Mouse (Mus musculus) gastrocnemius, postnatal 36 days (tissue): Measurements from ENCODE around the gene Psmc3ip. TPM values are rescaled to one million over a fixed set of nuclear protein-coding genes. Genes with fewer than 3 reads are reported as not detected.

ENCODE experiments used
- DNase-seq, 2 experiments: peaks; one replicate each; pipeline ENCODE4 v3.0.0; 2022
- intact Hi-C: fragments of 180-260 bp; cut with DNase I; formaldehyde crosslinking; loops from one replicate; pipeline ENCODE4 v1.15.1; 2025
- total RNA-seq, 2 experiments: library from RNA; stranded (reverse); gene quantifications; 2 replicates each; pipeline ENCODE4 v1.2.3; 2021

Gene Psmc3ip
- total RNA-seq, 2 experiments from 2014 or later: 1.6 to 2.1 TPM

- DNase-seq: peak; percentile 74 to 76
- intact Hi-C loops: no loop called here
Observed at GRCm38 (mm10) chr11:101082208-101083082, 12.8 kb downstream of the Psmc3ip start, which contains the start of gene Coasy. Coasy (plus strand) TSS chr11:101082565.

GRCm38 (mm10) chr11:101081659-101082058 lies 13.6 kb downstream of the Psmc3ip start:
- intact Hi-C loops: no loop called here
- no peak for DNase-seq

DNA sequence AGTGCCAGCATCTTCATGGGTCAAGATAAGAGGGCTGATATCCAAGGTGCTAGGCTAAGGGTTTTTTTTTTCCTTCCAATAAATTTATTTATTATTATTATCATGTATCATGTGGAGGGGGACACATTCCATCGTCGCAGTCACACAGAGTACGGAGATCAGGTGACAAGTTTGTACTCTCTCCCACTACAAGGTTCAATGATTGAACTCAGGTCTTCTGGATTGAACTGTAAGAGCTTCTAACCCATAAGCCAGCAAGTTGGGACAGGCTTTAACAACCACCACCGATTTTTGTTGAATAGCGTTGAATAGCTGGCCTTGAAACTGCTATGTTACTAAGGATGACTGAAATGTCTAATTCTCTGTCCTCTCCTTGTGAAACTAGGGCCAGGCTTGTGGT lies 14.8 kb downstream of the Psmc3ip start:
- intact Hi-C loops: no loop called here
- no peak for DNase-seq

DNA sequence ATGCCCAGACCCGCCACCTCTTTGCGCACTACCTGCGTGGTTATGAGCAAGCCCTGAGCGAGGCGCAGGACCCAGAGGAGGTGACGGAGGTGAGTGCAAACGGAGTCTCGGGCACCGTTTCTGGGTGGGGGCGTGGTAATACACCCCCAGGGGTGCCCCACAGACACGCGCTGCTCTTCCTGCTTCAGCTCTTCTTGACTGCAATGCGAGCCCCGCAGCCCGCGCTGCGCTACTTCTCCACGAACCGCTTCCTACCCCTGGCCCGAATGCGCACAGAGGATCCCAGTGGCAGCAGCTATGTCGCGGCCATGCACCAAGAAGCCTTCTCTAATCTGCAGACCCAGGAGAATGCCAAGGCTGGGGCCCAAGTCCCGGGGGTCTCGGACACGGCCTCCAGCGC lies 15.5 kb downstream of the Psmc3ip start:
- DNase-seq: no peak
- intact Hi-C loops: loop anchor here (5.0 kb wide), 1 partner anchor 322 kb away; the partner anchor contains the start of gene Kcnh4

DNA sequence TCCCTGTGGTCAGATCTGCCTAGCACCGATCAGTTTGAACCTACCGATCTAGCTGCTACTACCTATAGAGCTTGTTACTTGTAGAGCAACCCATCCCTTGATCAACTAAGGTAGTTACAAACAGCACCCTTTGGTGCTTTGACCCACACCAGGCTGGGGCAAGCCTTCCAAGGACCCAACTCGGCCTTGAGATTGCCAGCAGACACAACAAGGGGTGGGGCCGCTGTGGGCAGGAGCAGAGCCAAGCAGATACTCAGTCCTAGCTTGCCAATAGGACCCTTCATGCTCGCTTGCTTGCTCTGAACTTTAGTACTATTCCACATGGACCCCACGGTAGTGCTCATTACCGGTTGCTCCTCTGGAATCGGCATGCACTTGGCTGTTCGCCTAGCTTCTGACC lies 17.1 kb downstream of the Psmc3ip start, which contains the start of gene Hsd17b1:
TSS of gene Hsd17b1 (plus strand) at position 291 of the 400 bp plus-strand sequence.
- no peak for DNase-seq
- intact Hi-C loops: loop anchor here (5.0 kb wide), 1 partner anchor 321 kb away; the partner anchor contains the start of gene Kcnh4

DNA sequence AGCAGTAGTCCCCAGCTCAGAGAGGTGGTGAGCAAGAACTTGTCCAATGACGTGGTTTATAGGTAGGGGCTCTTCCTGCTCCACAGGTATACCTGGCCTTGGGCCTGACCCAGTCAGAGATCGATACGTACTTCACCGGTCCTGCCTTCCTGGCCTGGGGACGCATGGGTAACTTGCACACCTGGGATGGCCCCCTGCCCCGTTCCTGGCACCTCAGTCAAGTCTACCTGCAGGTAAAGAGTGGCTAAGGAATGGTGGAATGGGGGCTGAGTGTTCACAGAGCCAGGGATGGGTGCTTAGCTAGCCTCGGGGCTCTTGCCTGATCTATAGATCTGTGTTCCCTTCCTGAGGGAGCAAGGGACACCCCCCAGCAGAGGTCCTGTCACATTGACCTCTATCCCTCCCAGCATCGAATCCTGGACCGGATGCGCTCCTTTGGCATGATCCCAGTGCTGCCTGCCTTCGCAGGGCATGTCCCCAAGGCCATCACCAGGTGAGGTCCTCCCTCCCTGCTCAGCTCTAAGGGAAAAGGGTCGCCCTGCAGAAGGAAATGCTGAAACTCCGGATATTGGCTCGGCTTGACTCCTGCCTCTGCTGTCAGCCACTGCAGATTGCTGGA lies 23.3 kb downstream of the Psmc3ip start:
- intact Hi-C loops: no loop called here
- no peak for DNase-seq

- DNase-seq: no peak
- intact Hi-C loops: no loop called here
Observed at GRCm38 (mm10) chr11:101070987-101071386, 24.2 kb downstream of the Psmc3ip start.

DNA sequence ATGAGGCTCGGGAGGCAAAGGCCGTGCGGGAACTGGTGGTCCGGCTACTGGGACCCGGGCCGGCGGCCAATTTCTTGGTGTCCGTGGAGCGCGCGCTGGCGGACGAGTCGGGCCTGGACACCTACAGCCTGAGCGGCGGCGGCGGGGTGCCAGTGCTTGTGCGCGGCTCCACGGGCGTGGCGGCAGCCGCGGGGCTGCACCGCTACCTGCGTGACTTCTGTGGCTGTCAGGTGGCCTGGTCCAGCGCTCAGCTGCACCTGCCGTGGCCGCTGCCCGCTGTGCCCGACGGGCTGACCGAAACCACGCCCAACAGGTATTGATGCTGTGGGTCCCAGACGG lies 25.1 kb downstream of the Psmc3ip start:
- intact Hi-C loops: no loop called here
- DNase-seq: no peak

DNA sequence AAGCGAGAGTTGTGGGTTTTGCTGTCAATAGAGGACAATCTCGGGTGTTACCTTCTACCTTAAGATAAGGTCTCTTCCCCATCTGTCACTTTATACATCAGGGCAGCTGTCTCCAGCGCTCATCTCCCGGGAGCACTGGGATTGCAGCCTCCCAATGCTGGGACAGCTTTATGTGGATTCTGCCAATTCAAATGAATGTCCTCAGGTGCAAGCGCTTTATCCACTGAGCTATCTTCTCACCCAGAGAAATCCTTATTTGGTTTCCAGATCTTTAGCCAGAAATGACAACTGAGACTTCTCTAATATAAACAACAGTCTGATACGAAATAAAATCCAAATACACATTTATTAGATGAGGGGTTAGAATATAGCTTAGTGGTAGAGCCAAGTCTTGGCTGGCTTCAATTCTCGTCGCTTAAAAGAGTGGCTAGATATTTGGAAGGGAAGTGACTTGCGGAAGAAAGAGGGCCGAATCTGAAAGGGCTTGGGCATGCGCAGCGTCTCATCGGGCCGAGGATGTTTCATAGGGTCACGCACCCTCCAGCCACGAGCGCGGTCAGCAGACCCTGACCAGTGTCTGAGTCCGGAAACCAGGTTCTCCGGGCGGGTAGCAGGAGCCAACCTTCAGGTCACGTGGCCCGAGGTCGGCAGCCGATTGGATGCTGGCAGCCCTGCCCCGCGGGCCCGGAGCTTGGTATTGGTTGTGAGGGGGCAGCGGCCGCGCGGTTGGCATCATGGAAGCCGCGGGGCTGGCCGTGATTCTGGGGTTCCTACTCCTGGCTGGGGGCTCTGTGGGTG lies 25.6 kb downstream of the Psmc3ip start, which contains the start of gene Naglu:
TSS of gene Naglu (plus strand) at position 622 of the 798 bp plus-strand sequence.
- intact Hi-C loops: loop anchor here (10.0 kb wide), 1 partner anchor 325 kb away; no protein-coding TSS in a partner anchor
- DNase-seq: peak; percentile 92 to 96

- intact Hi-C loops: loop anchor here (1.0 to 10.0 kb wide), 3 partner anchors 83 to 322 kb away; no protein-coding TSS in a partner anchor
- peak; percentile 71 to 76 for DNase-seq
Observed at GRCm38 (mm10) chr11:101066549-101067412, 28.5 kb downstream of the Psmc3ip start.

GRCm38 (mm10) chr11:101065002-101065401 lies 30.2 kb downstream of the Psmc3ip start:
- no peak for DNase-seq
- intact Hi-C loops: loop anchor here (10.0 kb wide), 1 partner anchor 320 kb away; no protein-coding TSS in a partner anchor

- no peak for DNase-seq
Observed at GRCm38 (mm10) chr11:101064462-101064861, 30.8 kb downstream of the Psmc3ip start.

DNA sequence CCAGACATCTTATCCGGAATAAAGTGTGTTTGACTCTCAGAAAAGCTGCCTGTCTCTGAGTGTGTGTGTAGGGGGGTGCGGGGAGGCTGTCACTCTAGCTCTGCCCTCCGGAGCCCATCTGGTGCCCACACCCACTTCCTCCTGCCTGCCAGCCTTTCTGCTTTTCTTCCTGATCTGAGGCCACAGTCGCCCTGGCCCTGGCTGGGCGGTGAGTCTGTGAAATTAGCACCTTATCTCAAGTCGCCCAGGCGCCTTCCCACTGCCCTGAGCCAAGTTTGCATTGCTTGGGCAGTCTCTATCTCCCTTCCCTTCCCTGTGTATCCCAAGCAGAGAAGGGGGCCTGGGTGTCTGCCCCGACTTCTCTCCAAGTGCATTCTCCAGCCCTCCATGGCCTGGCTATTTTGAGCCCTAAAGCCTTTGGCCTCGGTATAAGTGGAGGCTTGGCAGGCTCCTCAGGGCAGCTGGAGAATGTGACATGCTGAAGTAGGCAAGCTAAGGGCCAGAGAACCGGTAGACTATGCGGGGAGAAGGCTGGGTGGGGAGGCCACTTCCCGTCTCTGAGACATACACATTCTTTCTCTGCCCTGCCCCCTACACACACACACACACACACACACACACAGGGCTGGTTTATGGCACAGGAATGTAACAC lies 31.4 kb downstream of the Psmc3ip start:
- peak; percentile 57 to 66 for DNase-seq
- intact Hi-C loops: loop anchor here (10.0 kb wide), 1 partner anchor 319 kb away; no protein-coding TSS in a partner anchor

More at GRCm38 (mm10) chr11:101064462-101064861, 30.8 kb downstream of the Psmc3ip start:
- intact Hi-C loops: loop anchor here (10.0 kb wide), 1 partner anchor 320 kb away; no protein-coding TSS in a partner anchor

GRCm38 (mm10) chr11:101062971-101063675 lies 32.1 kb downstream of the Psmc3ip start:
- peak in 1 of 2 experiments; percentile 5 for DNase-seq
- intact Hi-C loops: loop anchor here (10.0 kb wide), 1 partner anchor 318 kb away; no protein-coding TSS in a partner anchor

- intact Hi-C loops: loop anchor here (10.0 kb wide), 1 partner anchor 318 kb away; no protein-coding TSS in a partner anchor
- DNase-seq: peak; percentile 49 to 61
Observed at GRCm38 (mm10) chr11:101062165-101062884, 32.9 kb downstream of the Psmc3ip start.

DNA sequence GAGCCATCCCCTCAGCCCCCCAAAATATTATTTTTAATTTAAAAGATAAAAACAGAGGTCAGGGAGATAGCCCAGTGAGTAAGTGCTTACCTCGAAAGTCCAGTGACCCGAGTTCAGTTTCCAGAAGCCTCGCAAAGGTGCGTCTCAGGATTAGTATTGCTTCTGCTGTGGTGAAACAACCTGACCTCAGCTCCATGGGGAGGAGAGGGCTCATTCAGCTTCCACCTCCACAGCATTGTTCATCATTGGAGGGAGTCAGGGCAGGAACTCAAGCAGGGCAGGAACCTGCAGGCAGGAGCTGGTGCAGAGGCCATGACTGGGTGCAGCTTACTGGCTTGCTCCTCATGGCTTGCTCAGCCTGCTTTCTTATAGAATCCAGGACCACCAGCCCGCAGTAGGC lies 34.2 kb downstream of the Psmc3ip start:
- no peak for DNase-seq
- intact Hi-C loops: loop anchor here (10.0 kb wide), 1 partner anchor 316 kb away; no protein-coding TSS in a partner anchor

- peak; percentile 61 to 73 for DNase-seq
- intact Hi-C loops: loop anchor here (10.0 kb wide), 1 partner anchor 315 kb away; no protein-coding TSS in a partner anchor
Observed at GRCm38 (mm10) chr11:101060126-101060525, 35.1 kb downstream of the Psmc3ip start.
